Mouse (Mus musculus) heart, embryonic 14.5 days (tissue): Measurements from ENCODE around the gene AC124502.3. TPM values are rescaled to one million over a fixed set of nuclear protein-coding genes. Genes with fewer than 3 reads are reported as not detected.
A peak's percentile ranks its signal among the peaks of the same experiment; 100 is the strongest.

Source experiments
- ATAC-seq: fragments of 200-750 bp; cut with Nextera tagmentation; 2 replicates; pipeline ENCODE4 v1.8.0; 2017; ENCODE audit warnings: low read depth, moderate TSS enrichment; ENCODE audit not compliant: insufficient number of reproducible peaks, insufficient read depth, low FRiP score
- H3K27ac ChIP-seq, 2 experiments: fragments of 200-500 bp in 1 of 2; fragments of 300-500 bp in 1 of 2; sonication (generic) in 1 of 2; replicated peaks in 1 of 2; 2 replicates each; pipeline ENCODE4 v1.5.1; 2012 to 2014; ENCODE audit warnings: low read depth in 2 of 2, low read length in 2 of 2, control low read depth in 1 of 2, mild to moderate bottlenecking in 1 of 2, mixed read lengths in 1 of 2; ENCODE audit not compliant: control insufficient read depth in 1 of 2, insufficient read depth in 1 of 2
- H3K27me3 ChIP-seq: fragments of 300-500 bp; sonication (generic); 2 replicates; pipeline ENCODE4 v1.6.1; 2014; ENCODE audit warnings: mild to moderate bottlenecking, low read length, control low read depth; ENCODE audit not compliant: control insufficient read depth, insufficient read depth
- H3K36me3 ChIP-seq: fragments of 300-500 bp; sonication (generic); 2 replicates; pipeline ENCODE4 v1.6.1; 2014; ENCODE audit warnings: mild to moderate bottlenecking, control low read depth, low read length, mixed read lengths; ENCODE audit not compliant: control insufficient read depth, insufficient read depth
- H3K4me1 ChIP-seq, 2 experiments: fragments of 200-500 bp in 1 of 2; fragments of 300-500 bp in 1 of 2; sonication (generic) in 1 of 2; 2 replicates each; pipeline ENCODE4 v1.6.1; 2012 to 2014; ENCODE audit warnings: low read length in 2 of 2, control low read depth in 1 of 2, mixed read lengths in 1 of 2; ENCODE audit not compliant: control insufficient read depth in 2 of 2, insufficient read depth in 2 of 2
- H3K4me2 ChIP-seq: fragments of 300-500 bp; sonication (generic); 2 replicates; pipeline ENCODE4 v1.6.1; 2014; ENCODE audit warnings: mild to moderate bottlenecking, low read length
- H3K4me3 ChIP-seq, 2 experiments: fragments of 200-500 bp in 1 of 2; fragments of 300-500 bp in 1 of 2; sonication (generic) in 1 of 2; 2 replicates each; pipeline ENCODE4 v1.5.1; 2012 to 2014; ENCODE audit warnings: low read length in 2 of 2, mild to moderate bottlenecking in 2 of 2, control low read depth in 1 of 2, low read depth in 1 of 2, moderate library complexity in 1 of 2; ENCODE audit not compliant: control insufficient read depth in 1 of 2, insufficient read depth in 1 of 2
- H3K9ac ChIP-seq: fragments of 300-500 bp; sonication (generic); 2 replicates; pipeline ENCODE4 v1.6.1; 2014; ENCODE audit warnings: mild to moderate bottlenecking, low read length
- H3K9me3 ChIP-seq: fragments of 300-500 bp; sonication (generic); 2 replicates; pipeline ENCODE4 v1.6.1; 2016; ENCODE audit warnings: low read length, control low read depth; ENCODE audit not compliant: control insufficient read depth
- WGBS: fragments of 180-500 bp; shearing (Covaris S2); extraction: QIAGEN DNeasy Blood & Tissue Kit; methylation state at CpG from one replicate; pipeline ENCODE4 v1.1.7; 2014; 5-methylcytosine and 5-hydroxymethylcytosine counted together
- polyA plus RNA-seq: library from polyadenylated mRNA; unstranded; fragments of >200 nt; fragmentation: Nextera tagmentation; extraction: Ambion mirVana; gene quantifications from 2 replicates; pipeline ENCODE4 v1.2.1, GENCODE M21; 2014

Gene AC124502.3
- polyA plus RNA-seq, 1 experiment from 2014 or later, result 1.4 TPM

GRCm38 (mm10) chr19:5032686-5033085 lies 6.0 kb upstream of the AC124502.3 start:
- Histone ChIP-seq H3K4me2 (no peak overlapping the region), H3K4me3 (no peak overlapping the region), H3K9ac (no peak overlapping the region), H3K9me3 (no peaks in the 10 kb centered on the region), H3K36me3 (peaks cover 44% of the 10 kb centered on the region), H3K27ac (no peak overlapping the region), H3K27me3 (no peaks in the 10 kb centered on the region), H3K4me1 (0 out of 4 replicates have a peak, but pooled peaks cover 0 to 3% of the 10 kb centered on the region in 2 experiments)
- WGBS, result 73% methylated on average over 3 of the region's 3 CpGs
- no peak for ATAC-seq

GRCm38 (mm10) chr19:5036577-5036976 lies 2.1 kb upstream of the AC124502.3 start:
- no peaks in the 10 kb centered on the region for H3K27me3 ChIP-seq
- peaks cover 5% of the 10 kb centered on the region for H3K36me3 ChIP-seq
- no peak overlapping the region for H3K27ac ChIP-seq
- WGBS, result 81% methylated on average over 4 of the region's 4 CpGs
- H3K4me3 ChIP-seq, result no peak overlapping the region
- H3K4me1 ChIP-seq, result peaks cover 11 to 20% of the 10 kb centered on the region in 2 experiments
- no peak overlapping the region for H3K4me2 ChIP-seq
- ATAC-seq, result no peak
- no peaks in the 10 kb centered on the region for H3K9me3 ChIP-seq
- no peak overlapping the region for H3K9ac ChIP-seq

- Histone ChIP-seq H3K27me3 (no peaks in the 10 kb centered on the region), H3K4me1 (peaks cover 13 to 25% of the 10 kb centered on the region in 2 experiments), H3K9me3 (no peaks in the 10 kb centered on the region), H3K36me3 (0 out of 2 replicates have a peak, but pooled peaks cover 4% of the 10 kb centered on the region), H3K27ac (peak overlapping the region in 1 of 2 experiments; percentile 54; a peak in 2 of 4 replicates), H3K4me2 (peak overlapping the region; percentile 92), H3K4me3 (peak overlapping the region; percentile 60 to 70), H3K9ac (peak overlapping the region; percentile 84)
- ATAC-seq, result peak; percentile 27; the same call in 1 of the 2 replicates
- WGBS, result 3% methylated on average over 32 of the region's 32 CpGs
Observed at GRCm38 (mm10) chr19:5037678-5038571, 766 bp upstream of the AC124502.3 start.

GRCm38 (mm10) chr19:5039301-5040114 lies 817 bp downstream of the AC124502.3 start:
- ATAC-seq, result 0 out of 2 replicates have a peak, but pooled peaks have one; percentile 4
- 15% methylated on average over 41 of the region's 41 CpGs for WGBS
- peak overlapping the region in 1 of 2 experiments; percentile 54; a peak in 2 of 4 replicates for H3K27ac ChIP-seq

GRCm38 (mm10) chr19:5040862-5041523 lies 2.3 kb downstream of the AC124502.3 start, which contains the start of gene Brms1:
TSS of gene Brms1 (plus strand) at chr19:5041354.
- no peaks in the 10 kb centered on the region for H3K9me3 ChIP-seq
- peaks cover 13 to 25% of the 10 kb centered on the region in 2 experiments for H3K4me1 ChIP-seq
- H3K27ac ChIP-seq, result peak within 1 kb of the TSS; percentile 61 to 67
- H3K4me3 ChIP-seq, result peak within 1 kb of the TSS; percentile 64 to 78
- peak; percentile 68 for ATAC-seq
- no peaks in the 10 kb centered on the region for H3K27me3 ChIP-seq
- H3K4me2 ChIP-seq, result peak within 1 kb of the TSS; percentile 92
- peaks cover 17% of the 10 kb centered on the region for H3K36me3 ChIP-seq
- 4% methylated on average over 40 of the region's 40 CpGs for WGBS
- H3K9ac ChIP-seq, result peak within 1 kb of the TSS; percentile 84

More at GRCm38 (mm10) chr19:5039301-5040114, 817 bp downstream of the AC124502.3 start:
- Histone ChIP-seq H3K9ac (peak overlapping the region; percentile 84), H3K4me3 (peak overlapping the region; percentile 60 to 70), H3K4me2 (peak overlapping the region; percentile 92), H3K4me1 (peaks cover 13 to 25% of the 10 kb centered on the region in 2 experiments), H3K27me3 (no peaks in the 10 kb centered on the region), H3K36me3 (0 out of 2 replicates have a peak, but pooled peaks cover 12% of the 10 kb centered on the region), H3K9me3 (no peaks in the 10 kb centered on the region)

- Histone ChIP-seq H3K27ac (peak overlapping the region; percentile 9 to 61; a peak in 2 of 4 replicates), H3K27me3 (no peaks in the 10 kb centered on the region), H3K9me3 (no peaks in the 10 kb centered on the region), H3K4me1 (peaks cover 13 to 25% of the 10 kb centered on the region in 2 experiments), H3K4me3 (peak overlapping the region; percentile 64 to 78), H3K36me3 (peaks cover 23% of the 10 kb centered on the region), H3K9ac (peak overlapping the region; percentile 84), H3K4me2 (peak overlapping the region; percentile 92)
- ATAC-seq, result no peak
- 1% methylated on average over 16 of the region's 16 CpGs for WGBS
Observed at GRCm38 (mm10) chr19:5041588-5041987, 2.9 kb downstream of the AC124502.3 start.

GRCm38 (mm10) chr19:5045531-5045930 lies 6.8 kb downstream of the AC124502.3 start:
- Histone ChIP-seq H3K4me2 (no peak overlapping the region), H3K27me3 (no peaks in the 10 kb centered on the region), H3K9me3 (no peaks in the 10 kb centered on the region), H3K9ac (no peak overlapping the region), H3K27ac (no peak overlapping the region), H3K36me3 (peaks cover 56% of the 10 kb centered on the region), H3K4me3 (no peak overlapping the region), H3K4me1 (peaks cover 5 to 15% of the 10 kb centered on the region in 2 experiments)
- WGBS, result 75% methylated on average over 4 of the region's 4 CpGs
- ATAC-seq, result no peak
